Mouse (Mus musculus): ENCODE data around the gene Lin7a.

Gene Lin7a

DNA sequence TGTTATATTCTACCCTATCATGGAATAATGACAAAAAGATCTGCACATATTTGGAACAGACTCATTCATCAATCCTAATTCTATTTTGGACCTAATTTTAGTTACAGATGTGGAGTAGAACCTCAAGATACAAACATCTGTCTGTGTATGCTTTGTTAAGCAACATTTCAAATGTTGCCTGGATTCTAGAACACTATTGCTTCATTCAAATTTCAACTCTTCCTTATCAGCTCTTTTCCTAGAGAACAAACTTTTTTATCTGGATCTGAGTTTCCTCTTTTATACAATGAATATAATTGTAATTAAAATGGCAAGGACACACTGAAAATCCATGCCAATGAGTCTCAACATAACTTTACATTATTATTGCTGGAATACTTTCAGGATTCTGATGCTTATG lies 43.8 kb downstream of the Lin7a start:
- no peak for DNase-seq (ENCODE audit: inconsistent age in 2 of 2, low spot score in 1 of 2)

GRCm38 (mm10) chr10:107315681-107316080 lies 44.2 kb downstream of the Lin7a start:
- DNase-seq (ENCODE audit: inconsistent age in 2 of 2, low spot score in 1 of 2), result no peak

- DNase-seq (ENCODE audit: inconsistent age in 2 of 2, low spot score in 1 of 2), result no peak
These were observed 44.6 kb downstream of the Lin7a start for GRCm38 (mm10) chr10:107316100-107316499.

DNA sequence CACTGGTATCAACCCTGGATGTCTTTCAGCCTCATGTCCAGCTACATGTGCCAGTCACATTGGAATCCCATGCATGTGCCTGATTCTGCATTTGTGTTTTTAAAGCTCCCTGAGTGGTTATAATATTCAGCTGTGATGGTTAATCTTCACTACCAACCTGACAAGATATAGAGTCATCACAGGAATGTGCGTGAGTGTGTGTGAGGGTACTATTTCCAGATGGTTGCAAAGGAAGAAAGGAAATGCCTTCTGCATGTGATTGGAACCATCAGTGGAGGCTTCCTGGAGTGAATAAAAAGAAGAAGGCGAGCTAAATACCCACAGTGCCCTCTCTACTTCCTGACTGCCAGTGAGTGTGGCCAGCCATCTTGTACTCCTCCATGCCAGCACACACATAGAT lies 48.2 kb downstream of the Lin7a start:
- no peak for DNase-seq (ENCODE audit: inconsistent age in 2 of 2, low spot score in 1 of 2)

GRCm38 (mm10) chr10:107323865-107324264 lies 52.4 kb downstream of the Lin7a start:
- no peak for DNase-seq (ENCODE audit: inconsistent age in 2 of 2, low spot score in 1 of 2)

DNA sequence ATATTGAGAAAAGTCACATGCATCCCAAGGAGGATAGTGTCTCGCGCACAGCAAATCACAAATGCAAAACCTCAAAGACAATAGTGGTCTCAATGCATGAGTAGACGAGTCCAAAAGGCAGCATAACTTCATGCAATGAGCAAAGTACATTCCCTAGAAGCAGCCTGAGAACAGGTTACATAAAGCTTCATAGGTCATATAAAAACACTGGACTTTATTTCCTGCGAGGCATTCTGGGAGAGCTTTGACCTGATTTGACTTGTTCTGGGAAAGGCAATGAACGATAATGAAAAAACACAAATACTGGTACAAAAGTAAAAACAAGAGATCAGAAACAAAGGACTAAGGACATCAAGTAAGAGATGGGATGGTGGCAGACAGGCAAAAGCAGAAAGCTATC lies 54.1 kb downstream of the Lin7a start:
- no peak for DNase-seq (ENCODE audit: inconsistent age in 2 of 2, low spot score in 1 of 2)

- no peak for DNase-seq (ENCODE audit: inconsistent age in 2 of 2, low spot score in 1 of 2)
These were observed 68.0 kb downstream of the Lin7a start for GRCm38 (mm10) chr10:107339524-107339923.

DNA sequence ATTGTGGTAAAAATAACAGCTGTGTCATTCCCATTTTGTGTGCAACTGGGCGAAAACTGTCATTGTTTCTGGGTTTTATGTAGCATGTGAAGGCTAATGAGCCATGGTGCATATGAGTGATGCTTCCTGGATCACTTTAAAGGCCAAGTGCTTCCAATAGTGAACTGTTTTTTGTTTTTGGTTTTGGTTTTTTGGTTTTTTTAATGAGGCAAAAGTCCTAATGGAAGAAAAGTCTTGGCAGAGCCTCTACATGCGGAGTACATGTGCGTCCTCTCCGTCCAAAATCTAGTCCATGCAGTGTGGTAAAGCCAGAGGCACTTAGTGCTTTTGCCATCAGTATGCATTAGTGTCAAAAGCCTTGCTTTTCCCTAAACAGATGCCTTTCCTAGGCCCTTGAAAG lies 69.7 kb downstream of the Lin7a start:
- peak in 1 of 2 experiments; percentile 25 for DNase-seq (ENCODE audit: inconsistent age in 2 of 2, low spot score in 1 of 2)

DNA sequence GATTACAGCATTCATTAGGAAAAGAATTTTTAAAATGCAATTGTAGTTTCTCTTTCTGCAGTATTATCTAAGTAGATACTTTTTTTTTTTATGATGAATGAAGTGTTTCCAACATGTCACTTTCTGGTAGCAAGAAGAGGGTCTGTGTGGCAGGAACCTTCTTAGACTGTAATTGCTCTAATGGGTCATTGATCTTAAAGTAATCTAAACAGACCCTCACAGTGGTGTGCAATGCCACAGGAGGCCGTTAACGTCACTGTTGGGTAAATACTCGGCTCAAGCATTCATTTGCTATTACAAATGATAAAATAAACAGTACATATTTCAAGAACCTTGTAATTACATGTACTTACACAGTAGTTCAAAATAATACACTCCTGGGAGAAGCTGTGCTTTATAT lies 72.7 kb downstream of the Lin7a start:
- no peak for DNase-seq (ENCODE audit: inconsistent age in 2 of 2, low spot score in 1 of 2)

GRCm38 (mm10) chr10:107347842-107348241 lies 76.4 kb downstream of the Lin7a start:
- DNase-seq (ENCODE audit: inconsistent age in 2 of 2, low spot score in 1 of 2), result no peak

DNA sequence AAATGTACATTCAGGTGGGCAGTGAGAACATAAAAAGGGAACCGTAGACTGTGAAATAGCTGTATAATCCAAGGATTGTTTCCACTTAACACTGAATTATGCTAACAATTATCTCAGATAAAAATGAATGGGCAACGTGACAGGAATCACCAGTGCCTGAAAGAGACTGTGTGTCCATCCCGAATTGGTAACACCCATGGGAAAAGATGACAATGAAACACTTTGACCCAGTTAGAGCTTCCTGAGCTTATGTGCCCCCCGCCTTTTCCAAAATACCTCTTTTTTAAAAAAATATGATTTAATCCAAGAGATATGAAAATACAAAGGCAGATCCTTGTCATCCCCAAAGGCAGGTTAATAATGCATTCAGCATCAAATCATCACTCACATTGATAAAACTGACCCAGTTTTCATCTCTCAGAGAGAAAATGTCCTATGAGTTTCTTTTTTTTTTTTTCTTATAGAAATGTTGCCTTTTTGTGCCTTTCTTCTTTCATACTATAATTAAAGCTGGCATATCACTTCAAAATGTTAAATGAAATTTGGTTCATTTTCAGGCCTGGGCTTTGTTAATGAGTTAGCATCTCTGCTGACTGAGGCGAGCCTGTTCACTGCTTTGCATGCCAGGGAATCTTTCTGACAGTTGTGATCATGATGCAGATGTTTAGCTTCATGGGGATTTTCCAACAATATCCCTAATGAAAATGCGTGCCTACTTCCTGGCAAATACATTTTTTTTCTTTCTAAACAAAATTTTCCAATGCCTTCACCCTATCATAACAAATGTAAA lies 80.4 kb downstream of the Lin7a start:
- DNase-seq (ENCODE audit: inconsistent age in 2 of 2, low spot score in 1 of 2), result peak in 1 of 2 experiments; percentile 16

DNA sequence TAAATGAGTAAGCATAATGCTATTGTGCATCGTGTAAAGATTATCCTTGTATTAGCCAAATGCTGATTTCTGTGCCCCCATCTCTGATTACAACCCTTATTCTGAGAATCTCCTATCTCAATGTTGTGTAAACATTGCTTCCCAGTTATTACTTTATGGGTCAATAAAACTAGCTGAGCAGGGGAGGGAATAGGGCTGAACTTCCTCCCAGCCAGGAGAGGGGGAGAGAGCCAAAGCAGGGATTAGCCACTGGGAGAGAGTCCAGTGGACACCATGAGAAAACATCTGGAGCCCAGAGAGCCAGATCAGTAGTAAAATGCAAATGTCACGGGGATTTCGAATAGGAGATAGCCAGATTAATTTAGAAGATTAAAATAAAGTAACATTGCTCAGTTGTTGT lies 82.0 kb downstream of the Lin7a start:
- DNase-seq (ENCODE audit: inconsistent age in 2 of 2, low spot score in 1 of 2), result peak in 1 of 2 experiments; percentile 7

- peak in 1 of 2 experiments; percentile 13 for DNase-seq (ENCODE audit: inconsistent age in 2 of 2, low spot score in 1 of 2)
These were observed 87.1 kb downstream of the Lin7a start for GRCm38 (mm10) chr10:107358443-107359040.

DNA sequence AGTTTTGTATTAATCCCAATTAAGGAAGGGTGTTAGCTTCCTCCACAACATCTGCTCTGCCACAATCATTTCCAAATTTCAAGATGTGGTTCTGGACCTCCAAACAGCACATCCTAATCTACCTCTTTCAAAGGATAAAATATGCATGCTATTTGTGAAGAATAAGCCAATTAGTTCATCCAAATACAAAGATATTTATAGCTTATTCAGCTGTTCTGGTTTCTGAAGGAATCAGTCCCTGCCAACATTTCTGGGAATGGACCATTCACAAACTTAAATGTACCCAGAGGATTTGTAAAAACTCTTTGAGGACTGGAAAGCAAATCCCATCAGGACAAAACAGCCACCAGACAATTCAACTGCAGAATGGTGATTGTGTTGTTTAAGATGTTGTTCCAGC lies 87.8 kb downstream of the Lin7a start:
- DNase-seq (ENCODE audit: inconsistent age in 2 of 2, low spot score in 1 of 2), result no peak

GRCm38 (mm10) chr10:107361546-107361945 lies 90.1 kb downstream of the Lin7a start:
- no peak for DNase-seq (ENCODE audit: inconsistent age in 2 of 2, low spot score in 1 of 2)

DNA sequence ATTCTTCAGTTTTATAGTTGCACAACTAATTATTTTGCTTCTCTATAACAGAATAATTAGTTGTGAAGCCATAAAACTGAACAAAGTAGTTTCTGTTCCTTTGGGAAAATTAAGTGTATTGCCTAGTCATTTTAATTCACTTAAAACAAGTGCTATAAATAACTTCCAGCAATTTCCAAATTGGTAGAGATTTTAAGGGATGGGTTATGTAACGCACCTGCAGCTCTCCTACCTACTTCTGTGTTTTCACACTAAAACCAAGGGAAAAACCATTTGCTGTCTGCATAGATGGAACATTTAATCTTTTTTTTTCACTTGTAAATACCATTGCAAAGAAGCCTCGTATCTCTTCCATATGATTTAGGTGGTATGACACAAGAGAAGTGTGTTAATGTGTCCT lies 90.5 kb downstream of the Lin7a start:
- DNase-seq (ENCODE audit: inconsistent age in 2 of 2, low spot score in 1 of 2), result no peak

- DNase-seq (ENCODE audit: inconsistent age in 2 of 2, low spot score in 1 of 2), result no peak
These were observed 91.7 kb downstream of the Lin7a start for GRCm38 (mm10) chr10:107363049-107363816.

- DNase-seq (ENCODE audit: inconsistent age in 2 of 2, low spot score in 1 of 2), result no peak
These were observed 105.7 kb downstream of the Lin7a start for GRCm38 (mm10) chr10:107377218-107377617.

GRCm38 (mm10) chr10:107381143-107381746 lies 109.8 kb downstream of the Lin7a start:
- no peak for DNase-seq (ENCODE audit: inconsistent age in 2 of 2, low spot score in 1 of 2)

DNA sequence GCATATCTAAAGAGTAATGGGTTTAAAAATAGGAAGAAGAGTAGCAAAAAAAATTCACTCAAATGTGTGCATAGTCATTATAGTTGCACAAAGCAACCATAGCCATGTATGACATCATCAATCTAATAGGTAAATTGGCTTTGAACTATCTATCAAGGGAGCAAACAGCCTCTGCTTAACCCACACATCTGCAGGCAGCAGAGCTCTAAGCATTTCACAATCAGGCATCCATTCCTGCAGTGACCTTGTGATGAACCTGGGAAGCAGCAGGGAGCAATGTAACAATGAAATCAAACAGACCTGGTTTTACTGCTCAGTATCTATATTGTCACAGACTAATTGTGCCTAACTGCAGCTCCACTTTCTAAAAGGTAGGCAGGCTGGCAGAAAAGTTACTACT lies 112.3 kb downstream of the Lin7a start:
- DNase-seq (ENCODE audit: inconsistent age in 2 of 2, low spot score in 1 of 2), result peak in 1 of 2 experiments; percentile 56

GRCm38 (mm10) chr10:107389505-107389904 lies 118.0 kb downstream of the Lin7a start:
- DNase-seq (ENCODE audit: inconsistent age in 2 of 2, low spot score in 1 of 2), result peak; percentile 30 to 81
